Mouse (Mus musculus): ENCODE results near the gene Yju2.

DNA sequence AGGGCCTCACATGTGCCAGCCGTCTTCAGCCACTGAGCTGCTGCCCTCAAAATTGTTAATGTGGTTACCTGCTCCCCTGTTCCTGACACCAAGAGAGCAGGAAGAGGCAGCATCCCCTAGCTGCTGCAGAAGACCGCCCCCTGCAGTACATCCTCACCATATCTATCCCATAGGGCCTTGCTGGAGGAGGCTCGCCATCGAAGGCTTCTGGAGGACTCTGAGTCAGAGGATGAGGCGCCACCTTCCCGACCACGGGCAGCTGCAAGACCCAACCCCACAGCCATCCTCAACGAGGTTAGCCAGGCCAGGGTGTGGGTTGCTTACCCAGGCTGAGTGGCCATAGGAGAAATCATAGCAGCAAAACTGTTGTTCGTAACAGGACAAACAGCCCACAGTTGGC, 6.1 kb downstream of the Yju2 start:
- TF ChIP-seq ZC3H11A (IDR thresholded peaks at IDR 0.05; ENCODE audit: borderline replicate concordance, low read depth, low read length) (no peak), MAFK (IDR thresholded peaks at IDR 0.05; ENCODE audit: insufficient read depth, low read depth, low read length) (no peak)

Measured in ES-E14 (cell line).